Mouse (Mus musculus) C2C12 (cell line): Measurements from ENCODE around the gene Fmnl3. TPM values are rescaled to one million over a fixed set of nuclear protein-coding genes. Genes with fewer than 3 reads are reported as not detected.
A peak's percentile ranks its signal among the peaks of the same experiment; 100 is the strongest.

Experiments
- H3K27me3 ChIP-seq: one replicate; pipeline ENCODE4 v1.6.1; 2011; ENCODE audit not compliant: control insufficient read depth, insufficient read depth, insufficient read length
- H3K36me3 ChIP-seq: one replicate; pipeline ENCODE4 v1.6.1; 2011; ENCODE audit not compliant: control insufficient read depth, insufficient read depth
- H3K4me3 ChIP-seq: one replicate; pipeline ENCODE4 v1.5.1; 2011; ENCODE audit warnings: mild to moderate bottlenecking, control low read depth; ENCODE audit not compliant: poor library complexity, insufficient read depth, severe bottlenecking
- H3K79me2 ChIP-seq: one replicate; pipeline ENCODE4 v1.6.1; 2011; ENCODE audit not compliant: control insufficient read depth, insufficient read depth
- H3K79me3 ChIP-seq: one replicate; pipeline ENCODE4 v1.6.1; 2011; ENCODE audit warnings: low read depth, control low read depth
- H3ac ChIP-seq: one replicate; pipeline ENCODE3; 2011; ENCODE audit warnings: low read depth; ENCODE audit not compliant: control insufficient read depth, insufficient read length
- CEBPB ChIP-seq: IDR thresholded peaks from one replicate; pipeline ENCODE4 v1.6.1; 2011; ENCODE audit warnings: low read depth, mild to moderate bottlenecking, control low read depth, moderate library complexity
- CTCF ChIP-seq: IDR thresholded peaks from one replicate; pipeline ENCODE4 v1.5.1; 2011; ENCODE audit not compliant: control insufficient read depth, insufficient read depth, insufficient read length
- FOSL1 ChIP-seq: IDR thresholded peaks from one replicate; pipeline ENCODE4 v1.8.0; 2011; ENCODE audit warnings: mild to moderate bottlenecking, low read length; ENCODE audit not compliant: poor library complexity, insufficient read depth, severe bottlenecking
- MAX ChIP-seq: IDR thresholded peaks from one replicate; pipeline ENCODE4 v1.6.1; 2011; ENCODE audit warnings: mild to moderate bottlenecking, control low read depth
- MYOD1 ChIP-seq: IDR thresholded peaks from one replicate; pipeline ENCODE4 v1.6.1; 2011; ENCODE audit warnings: low read depth; ENCODE audit not compliant: control insufficient read depth, insufficient read length
- MYOG ChIP-seq: IDR thresholded peaks from one replicate; pipeline ENCODE4 v1.6.1; 2011; ENCODE audit not compliant: control insufficient read depth, insufficient read length; ENCODE audit errors: extremely low read depth
- USF1 ChIP-seq: IDR thresholded peaks from one replicate; pipeline ENCODE4 v1.6.1; 2011; ENCODE audit warnings: low read depth, mild to moderate bottlenecking, control low read depth, moderate library complexity
- polyA plus RNA-seq: library from polyadenylated mRNA; unstranded; fragments of >200 nt; fragmentation: generic; extraction: Trizol; gene quantifications from one replicate; pipeline ENCODE4 v1.2.1, GENCODE M21; 2012; ENCODE audit warnings: missing spikeins

The Fmnl3 gene
- polyA plus RNA-seq, 1 experiment, result 76.6 TPM

GRCm38 (mm10) chr15:99331341-99331740 lies 38.9 kb downstream of the Fmnl3 start:
- Histone ChIP-seq H3ac (no peak overlapping the region), H3K4me3 (no peak overlapping the region), H3K27me3 (no peaks in the 10 kb centered on the region), H3K36me3 (peaks cover 61% of the 10 kb centered on the region), H3K79me3 (peaks cover 4% of the 10 kb centered on the region), H3K79me2 (peaks cover 32% of the 10 kb centered on the region)
- TF ChIP-seq CEBPB, result no peak
- TF ChIP-seq MAX, result no peak
- no peak for TF ChIP-seq MYOG
- TF ChIP-seq CTCF, result no peak
- no peak for TF ChIP-seq MYOD1
- TF ChIP-seq FOSL1, result no peak
- no peak for TF ChIP-seq USF1

DNA sequence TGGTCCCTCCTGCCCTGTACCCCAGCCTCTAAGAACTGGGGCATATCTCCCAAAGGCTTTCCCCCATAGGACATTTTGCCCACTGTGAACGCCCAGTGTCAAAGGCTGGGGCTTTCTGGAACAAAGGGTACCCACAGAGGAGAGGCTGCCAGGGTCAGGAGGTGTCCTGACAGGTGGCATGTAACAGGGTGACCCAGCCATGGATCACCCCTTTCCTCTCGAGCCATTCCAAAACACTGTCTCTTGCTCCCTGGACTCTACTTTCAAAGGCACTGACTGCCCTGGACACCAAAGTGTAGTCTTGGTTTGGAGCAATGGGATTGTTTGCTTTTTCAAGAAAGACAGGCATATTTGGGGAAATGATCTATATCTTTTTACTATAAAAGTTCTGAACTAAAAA lies 40.0 kb downstream of the Fmnl3 start:
- Histone ChIP-seq H3K79me3 (no peaks in the 10 kb centered on the region), H3K79me2 (peaks cover 26% of the 10 kb centered on the region), H3K4me3 (no peak overlapping the region), H3ac (no peak overlapping the region), H3K27me3 (no peaks in the 10 kb centered on the region), H3K36me3 (peaks cover 68% of the 10 kb centered on the region)
- TF ChIP-seq USF1 (no peak), CEBPB (no peak), CTCF (no peak), FOSL1 (no peak), MYOG (no peak), MYOD1 (no peak), MAX (no peak)

DNA sequence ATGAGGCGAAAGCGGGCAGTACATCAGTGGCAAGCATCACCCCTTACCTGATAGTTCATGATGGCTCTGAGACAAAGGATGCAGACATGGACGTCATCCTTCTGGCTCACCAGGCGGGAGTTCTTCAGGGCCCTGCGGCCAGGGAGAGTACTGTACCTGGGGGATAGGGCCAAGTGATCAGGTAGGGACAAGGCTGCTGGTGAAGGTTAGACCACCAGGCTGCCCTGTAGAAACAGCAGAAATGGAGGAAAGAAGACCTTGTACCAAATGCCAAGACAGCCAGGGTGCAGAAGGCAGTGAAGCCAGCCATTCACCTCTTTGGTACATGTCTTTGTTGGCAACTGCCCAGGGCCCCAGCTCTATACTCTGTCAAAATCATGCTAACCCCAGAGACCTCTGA lies 42.3 kb downstream of the Fmnl3 start:
- H3K27me3 ChIP-seq, result no peaks in the 10 kb centered on the region
- no peaks in the 10 kb centered on the region for H3K79me3 ChIP-seq
- TF ChIP-seq MAX (no peak), CEBPB (no peak), CTCF (no peak), USF1 (no peak), MYOG (no peak), MYOD1 (no peak), FOSL1 (no peak)
- peaks cover 91% of the 10 kb centered on the region for H3K36me3 ChIP-seq
- peaks cover 16% of the 10 kb centered on the region for H3K79me2 ChIP-seq
- no peak overlapping the region for H3K4me3 ChIP-seq
- H3ac ChIP-seq, result no peak overlapping the region

- H3K4me3 ChIP-seq, result no peak overlapping the region
- H3K79me2 ChIP-seq, result peaks cover 10% of the 10 kb centered on the region
- peaks cover 96% of the 10 kb centered on the region for H3K36me3 ChIP-seq
- TF ChIP-seq USF1 (no peak), CTCF (peak; percentile 39), MYOD1 (no peak), MYOG (no peak)
- H3K79me3 ChIP-seq, result no peaks in the 10 kb centered on the region
- no peak overlapping the region for H3ac ChIP-seq
- H3K27me3 ChIP-seq, result no peaks in the 10 kb centered on the region
Observed at GRCm38 (mm10) chr15:99326959-99327358, 43.3 kb downstream of the Fmnl3 start.

DNA sequence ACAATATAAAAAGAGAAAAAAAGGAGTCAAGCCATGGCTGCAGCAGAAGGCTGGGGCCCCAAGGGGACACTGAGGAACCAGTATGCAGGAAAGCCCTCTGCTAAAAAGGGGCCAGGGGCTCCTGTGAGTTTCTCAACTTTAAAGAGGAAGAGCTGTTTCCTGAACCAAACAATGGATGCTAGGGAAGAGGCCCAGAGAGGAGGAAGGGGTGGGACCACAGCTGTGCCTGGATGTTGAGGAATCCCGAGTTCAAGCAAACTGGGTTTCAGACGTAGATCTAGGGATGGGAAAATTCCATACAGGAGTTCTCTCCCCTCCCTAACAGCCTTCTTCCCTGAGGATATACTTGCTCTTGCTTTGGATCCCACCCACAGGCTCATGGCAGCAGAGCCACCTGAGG lies 43.9 kb downstream of the Fmnl3 start:
- Histone ChIP-seq H3K4me3 (no peak overlapping the region), H3K27me3 (no peaks in the 10 kb centered on the region), H3ac (no peak overlapping the region), H3K79me2 (peaks cover 5% of the 10 kb centered on the region), H3K36me3 (peaks cover 96% of the 10 kb centered on the region), H3K79me3 (no peaks in the 10 kb centered on the region)
- TF ChIP-seq CEBPB (no peak), CTCF (no peak), MAX (no peak), MYOD1 (no peak), FOSL1 (no peak), MYOG (no peak), USF1 (no peak)

DNA sequence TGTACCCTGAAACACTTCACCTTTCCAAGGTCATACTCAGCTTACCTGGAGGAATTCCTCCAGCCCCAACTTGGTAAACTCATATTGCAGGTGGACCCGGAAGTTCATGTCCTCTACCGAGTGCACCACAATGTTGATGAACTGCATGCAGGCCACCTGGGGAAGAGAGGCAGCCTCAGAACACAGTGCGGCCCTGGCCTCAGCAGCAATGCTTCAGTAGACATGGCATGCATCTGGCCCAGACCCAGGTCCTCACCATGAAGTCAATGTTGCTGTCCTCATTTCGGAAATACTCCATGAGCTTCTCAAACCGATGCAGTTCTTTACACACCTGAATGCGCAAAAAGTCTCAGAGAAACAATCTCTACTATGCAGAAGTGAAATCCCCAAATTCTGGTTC lies 44.7 kb downstream of the Fmnl3 start:
- Histone ChIP-seq H3ac (no peak overlapping the region), H3K79me2 (no peaks in the 10 kb centered on the region), H3K27me3 (no peaks in the 10 kb centered on the region), H3K4me3 (no peak overlapping the region), H3K36me3 (peaks cover 96% of the 10 kb centered on the region), H3K79me3 (no peaks in the 10 kb centered on the region)
- TF ChIP-seq MYOD1, result no peak
- no peak for TF ChIP-seq CEBPB
- TF ChIP-seq FOSL1, result no peak
- no peak for TF ChIP-seq MAX
- no peak for TF ChIP-seq USF1
- no peak for TF ChIP-seq MYOG
- TF ChIP-seq CTCF, result no peak
